Mouse (Mus musculus): ENCODE measurements around the gene Casp7. TPM values are rescaled to one million over a fixed set of nuclear protein-coding genes. Genes with fewer than 3 reads are reported as not detected.

Gene Casp7
- total and polyA plus RNA-seq, 3 experiments, result 69.4 to 70.4 TPM; not detected in 1

DNA sequence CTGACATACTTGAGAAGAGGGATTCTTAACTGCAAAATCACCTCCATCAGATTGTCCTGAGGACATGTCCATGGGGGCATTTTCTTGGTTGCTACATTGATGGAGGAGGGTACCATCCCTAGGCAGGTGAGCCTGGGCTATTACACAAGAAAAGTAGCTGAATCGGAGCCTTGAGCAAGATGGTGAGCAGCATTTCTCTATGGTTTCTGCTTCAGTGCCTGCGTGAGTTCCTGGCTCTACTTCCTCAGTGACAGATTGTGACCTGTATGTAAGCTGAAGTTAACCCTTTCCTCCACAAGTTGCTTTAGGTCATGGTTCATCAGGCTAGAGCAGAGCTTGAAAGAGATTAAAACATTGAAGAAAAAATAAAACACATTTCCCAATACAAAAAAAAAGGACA lies 58.4 kb downstream of the Casp7 start:
- Histone ChIP-seq H3K27ac (ENCODE audit: control insufficient read depth, low read depth, low read length) (no peak overlapping the region), H3K27me3 (ENCODE audit: control insufficient read depth in 1 of 2, insufficient read depth in 2 of 2, low read length in 2 of 2) (no peaks in the 10 kb centered on the region), H3K4me1 (ENCODE audit: control insufficient read depth in 1 of 2, insufficient read depth in 2 of 2, low read length in 2 of 2) (peaks cover 33 to 38% of the 10 kb centered on the region in 2 experiments), H3K9me3 (replicated peaks; ENCODE audit: insufficient read depth, low read length) (no peaks in the 10 kb centered on the region), H3K4me3 (ENCODE audit: control insufficient read depth in 1 of 2, insufficient read depth in 1 of 2, low read depth in 2 of 2, low read length in 2 of 2) (no peak overlapping the region), H3K79me2 (ENCODE audit: control insufficient read depth, insufficient read depth, low read length, poor library complexity) (no peaks in the 10 kb centered on the region), H3K9ac (ENCODE audit: control insufficient read depth, low read depth, low read length, poor library complexity, severe bottlenecking) (no peak overlapping the region), H3K36me3 (ENCODE audit: control insufficient read depth in 1 of 2, insufficient read depth in 2 of 2, low read length in 2 of 2) (peaks cover 0 to 31% of the 10 kb centered on the region in 2 experiments; a peak in 2 of 4 replicates)
- peak in 1 of 2 experiments; percentile 37; a peak in 1 of 4 replicates for TF ChIP-seq EP300 (IDR thresholded peaks at IDR 0.05; ENCODE audit: low read depth in 1 of 2, low read length in 2 of 2)
- TF ChIP-seq CHD1 (IDR thresholded peaks at IDR 0.05; ENCODE audit: low read depth, low read length), result no peak
- no peak for TF ChIP-seq E2F4 (IDR thresholded peaks at IDR 0.05; ENCODE audit: borderline replicate concordance, low read depth, low read length)
- no peak for TF ChIP-seq ELF1 (IDR thresholded peaks at IDR 0.05; ENCODE audit: low read depth, low read length)
- no peak for TF ChIP-seq NELFE (IDR thresholded peaks at IDR 0.05; ENCODE audit: low read depth, low read length)
- TF ChIP-seq POLR2AphosphoS5 (IDR thresholded peaks at IDR 0.05; ENCODE audit: borderline replicate concordance, low read depth, low read length), result no peak
- DNase-seq (ENCODE audit: low read depth, low spot score), result peak; percentile 54

DNA sequence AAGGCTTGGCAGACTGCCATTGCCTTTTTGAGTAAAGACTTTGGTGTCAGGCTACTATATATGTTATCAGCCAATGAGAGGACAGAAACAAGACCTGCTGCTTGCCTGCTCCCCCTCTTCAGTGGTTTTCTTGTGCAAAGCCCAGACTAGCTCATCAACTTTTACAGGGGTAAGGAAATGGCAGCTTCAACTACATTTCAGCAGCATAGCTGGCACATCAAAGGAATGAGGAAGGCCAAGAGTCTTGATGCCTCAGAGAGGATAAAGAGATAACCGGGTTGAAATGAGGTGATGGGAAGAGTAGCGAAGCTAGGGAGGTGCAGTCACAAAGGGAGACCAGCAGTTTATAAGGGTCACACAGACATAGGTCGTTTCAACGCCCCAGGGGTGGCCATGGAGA lies 60.6 kb downstream of the Casp7 start:
- H3K9ac ChIP-seq (ENCODE audit: control insufficient read depth, low read depth, low read length, poor library complexity, severe bottlenecking), result no peak overlapping the region
- peak; percentile 88 for DNase-seq (ENCODE audit: low read depth, low spot score)
- TF ChIP-seq ZNF384 (IDR thresholded peaks at IDR 0.05; ENCODE audit: low read depth, low read length), result peak; percentile 5; the same call in 1 of the 2 replicates
- 0 out of 2 replicates have a peak, but pooled peaks have one; percentile 19 for TF ChIP-seq TBP (IDR thresholded peaks at IDR 0.05; ENCODE audit: low read depth, low read length)
- TF ChIP-seq USF1 (IDR thresholded peaks at IDR 0.05; ENCODE audit: low read depth, low read length), result peak; percentile 32; the same call in 1 of the 2 replicates
- TF ChIP-seq GABPA (IDR thresholded peaks at IDR 0.05; ENCODE audit: low read depth, low read length), result no peak
- peak; percentile 17; the same call in 1 of the 2 replicates for TF ChIP-seq MAFK (IDR thresholded peaks at IDR 0.05; ENCODE audit: borderline replicate concordance, low read depth, low read length)
- TF ChIP-seq HCFC1 (IDR thresholded peaks at IDR 0.05; ENCODE audit: low read depth, low read length), result peak; percentile 37; the same call in 1 of the 2 replicates
- no peak for TF ChIP-seq MYC (IDR thresholded peaks at IDR 0.05; ENCODE audit: low read depth, low read length)
- TF ChIP-seq NRF1 (IDR thresholded peaks at IDR 0.05; ENCODE audit: insufficient read depth, low read depth, low read length, poor library complexity, severe bottlenecking), result no peak
- TF ChIP-seq EP300 (IDR thresholded peaks at IDR 0.05; ENCODE audit: low read depth in 1 of 2, low read length in 2 of 2), result peak; percentile 62 to 67
- TF ChIP-seq SIN3A (IDR thresholded peaks at IDR 0.05; ENCODE audit: low read length), result peak; percentile 51
- TF ChIP-seq CHD1 (IDR thresholded peaks at IDR 0.05; ENCODE audit: low read depth, low read length), result peak; percentile 86; the same call in 1 of the 2 replicates
- TF ChIP-seq USF2 (IDR thresholded peaks at IDR 0.05; ENCODE audit: borderline replicate concordance in 1 of 2, insufficient read depth in 1 of 2, low read depth in 1 of 2, low read length in 2 of 2), result no peak
- no peak for TF ChIP-seq POLR2AphosphoS2 (IDR thresholded peaks at IDR 0.05; ENCODE audit: low read length)
- TF ChIP-seq MEF2A (IDR thresholded peaks at IDR 0.05; ENCODE audit: extremely low read depth, insufficient replicate concordance, low read depth, low read length, poor library complexity, severe bottlenecking), result no peak
- peak; percentile 59; the same call in 1 of the 2 replicates for TF ChIP-seq TCF12 (IDR thresholded peaks at IDR 0.05; ENCODE audit: low read depth, low read length)
- peak; percentile 51; the same call in 1 of the 2 replicates for TF ChIP-seq GATA1 (IDR thresholded peaks at IDR 0.05; ENCODE audit: low read depth, low read length)
- TF ChIP-seq MXI1 (IDR thresholded peaks at IDR 0.05; ENCODE audit: low read depth, low read length), result peak; percentile 31; the same call in 1 of the 2 replicates
- TF ChIP-seq ELF1 (IDR thresholded peaks at IDR 0.05; ENCODE audit: low read depth, low read length), result peak; percentile 63; the same call in 1 of the 2 replicates
- 0 out of 2 replicates have a peak, but pooled peaks have one; percentile 32 for TF ChIP-seq ZMIZ1 (IDR thresholded peaks at IDR 0.05; ENCODE audit: low read depth, low read length)
- TF ChIP-seq CTCF (IDR thresholded peaks at IDR 0.05 in 2 of 3, conservative IDR thresholded peaks at IDR 0.05 in 1 of 3; ENCODE audit: control insufficient read depth in 1 of 3, insufficient read depth in 1 of 3, low read depth in 2 of 3, low read length in 3 of 3, poor library complexity in 1 of 3, severe bottlenecking in 1 of 3), result no peak
- TF ChIP-seq JUND (IDR thresholded peaks at IDR 0.05; ENCODE audit: low read depth, low read length), result no peak
- 0 out of 2 replicates have a peak, but pooled peaks have one; percentile 28 for TF ChIP-seq MYB (IDR thresholded peaks at IDR 0.05; ENCODE audit: low read depth, low read length)
- TF ChIP-seq BHLHE40 (IDR thresholded peaks at IDR 0.05; ENCODE audit: borderline replicate concordance, low read depth, low read length), result 0 out of 2 replicates have a peak, but pooled peaks have one; percentile 5
- peak; percentile 43; the same call in 1 of the 2 replicates for TF ChIP-seq NELFE (IDR thresholded peaks at IDR 0.05; ENCODE audit: low read depth, low read length)
- no peak for TF ChIP-seq RAD21 (IDR thresholded peaks at IDR 0.05; ENCODE audit: low read depth, low read length)
- TF ChIP-seq ETS1 (IDR thresholded peaks at IDR 0.05; ENCODE audit: low read depth, low read length), result peak; percentile 70; the same call in 1 of the 2 replicates
- TF ChIP-seq TAL1 (IDR thresholded peaks at IDR 0.05; ENCODE audit: low read length), result no peak

More for the DNA sequence above, 60.6 kb downstream of the Casp7 start:
- Histone ChIP-seq H3K36me3 (ENCODE audit: control insufficient read depth in 1 of 2, insufficient read depth in 2 of 2, low read length in 2 of 2) (peaks cover 0 to 47% of the 10 kb centered on the region in 2 experiments; a peak in 2 of 4 replicates), H3K9me3 (replicated peaks; ENCODE audit: insufficient read depth, low read length) (no peaks in the 10 kb centered on the region), H3K27me3 (ENCODE audit: control insufficient read depth in 1 of 2, insufficient read depth in 2 of 2, low read length in 2 of 2) (no peaks in the 10 kb centered on the region), H3K4me1 (ENCODE audit: control insufficient read depth in 1 of 2, insufficient read depth in 2 of 2, low read length in 2 of 2) (peaks cover 51 to 55% of the 10 kb centered on the region in 2 experiments), H3K27ac (ENCODE audit: control insufficient read depth, low read depth, low read length) (peak overlapping the region; percentile 40), H3K4me3 (ENCODE audit: control insufficient read depth in 1 of 2, insufficient read depth in 1 of 2, low read depth in 2 of 2, low read length in 2 of 2) (peak overlapping the region; percentile 4 to 9; a peak in 3 of 4 replicates), H3K79me2 (ENCODE audit: control insufficient read depth, insufficient read depth, low read length, poor library complexity) (no peaks in the 10 kb centered on the region)
